Mouse (Mus musculus) G1E (cell line): ENCODE data around the gene Deaf1.

Experiments used
- CTCF ChIP-seq: IDR thresholded peaks from 2 replicates; pipeline ENCODE4 v1.5.1; 2012; ENCODE audit warnings: low read depth, low read length, inconsistent platforms, mixed read lengths
- GATA1 ChIP-seq: IDR thresholded peaks from 2 replicates; pipeline ENCODE4 v1.6.1; 2012; ENCODE audit warnings: borderline replicate concordance, low read length, inconsistent platforms, mixed read lengths
- POLR2AphosphoS5 ChIP-seq: IDR thresholded peaks from 2 replicates; pipeline ENCODE4 v1.6.1; 2012; ENCODE audit warnings: low read depth, low read length, inconsistent platforms; ENCODE audit not compliant: insufficient replicate concordance

DNA sequence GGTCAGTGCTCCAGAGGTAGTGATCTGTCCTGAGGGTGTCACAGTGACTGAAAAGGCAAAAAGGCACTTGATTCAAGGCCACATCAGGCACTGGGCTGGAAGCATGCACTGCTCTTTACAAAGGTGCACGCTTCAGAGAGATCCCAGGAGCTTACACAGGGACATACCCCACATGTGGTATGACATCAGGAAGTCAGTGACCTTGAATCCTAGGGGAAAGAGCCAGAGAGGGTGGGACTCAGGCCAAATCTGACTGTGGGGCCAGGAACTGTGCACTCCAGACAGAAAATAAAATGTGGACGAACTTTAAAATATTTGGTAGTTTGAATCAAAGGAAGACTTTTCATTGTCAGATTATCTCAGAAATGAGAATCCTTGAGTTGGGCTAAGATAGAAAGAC is 13.1 kb downstream of the Deaf1 start:
- no peak for TF ChIP-seq CTCF
- TF ChIP-seq POLR2AphosphoS5: no peak
- no peak for TF ChIP-seq GATA1
